In genomic region chr13:81729102-81729501, GRCm38 (mm10) we compare ENCODE assay signal across 24 mouse cellular contexts.
"Had no signal": no experiment of that assay in that cellular context is flagged by ENCODE, and none has a peak within 500 bp of the region (broad histone marks: within the 10 kb centered on the region; RNA-seq: fewer than 3 reads in every experiment).

No protein-coding gene starts in this region.

- H3K36me3 ChIP-seq: kidney, embryonic 15.5 days; limb, embryonic 12.5 days; limb, embryonic 15.5 days; midbrain, embryonic 10.5 days; midbrain, embryonic 13.5 days had no signal

- H3K4me2 ChIP-seq: kidney, embryonic 15.5 days; limb, embryonic 12.5 days; limb, embryonic 15.5 days; liver, embryonic 11.5 days; lung, embryonic 14.5 days; midbrain, embryonic 13.5 days had no signal

- DNase-seq: kidney, adult 8-10 months; kidney, postnatal 10 days; kidney, postnatal 36 days; left cerebral cortex, postnatal 4 days; liver, postnatal 0 days; lung, embryonic 14.5 days; right cerebral cortex, adult 18-20 months; right cerebral cortex, postnatal 14 days; right cerebral cortex, postnatal 4 days; thymus, adult 2 months; thymus, postnatal 14 days; thymus, postnatal 4 days had no signal

- H3K9ac ChIP-seq: kidney, embryonic 15.5 days; limb, embryonic 12.5 days; limb, embryonic 15.5 days; liver, embryonic 14.5 days; liver, postnatal 0 days; lung, embryonic 14.5 days; midbrain, embryonic 13.5 days had no signal

- H3K27me3 ChIP-seq: kidney, embryonic 15.5 days; limb, embryonic 12.5 days; limb, embryonic 15.5 days; midbrain, embryonic 13.5 days had no signal

- H3K4me3 ChIP-seq: kidney, embryonic 15.5 days; limb, embryonic 12.5 days; limb, embryonic 15.5 days; midbrain, embryonic 10.5 days; midbrain, embryonic 13.5 days; myocyte had no signal

- H3K27ac ChIP-seq: kidney, embryonic 15.5 days; limb, embryonic 12.5 days; limb, embryonic 15.5 days; liver, embryonic 14.5 days; macrophage; midbrain, embryonic 10.5 days; midbrain, embryonic 13.5 days; stomach, postnatal 0 days had no signal

- ATAC-seq: liver, postnatal 0 days; lung, postnatal 0 days; midbrain, embryonic 13.5 days; midbrain, embryonic 16.5 days had no signal

- H3K9me3 ChIP-seq: kidney, embryonic 15.5 days; limb, embryonic 12.5 days; limb, embryonic 15.5 days; midbrain, embryonic 10.5 days; midbrain, embryonic 13.5 days had no signal

- H3K4me1 ChIP-seq: kidney, embryonic 15.5 days; limb, embryonic 12.5 days; limb, embryonic 15.5 days; midbrain, embryonic 10.5 days; midbrain, embryonic 13.5 days had no signal
